Mouse (Mus musculus): ENCODE results near the gene Sparcl1. TPM values are rescaled to one million over a fixed set of nuclear protein-coding genes. Genes with fewer than 3 reads are reported as not detected.

The Sparcl1 gene
- total RNA-seq (2021), result 10 to 100 TPM; 35.4 to 50.2 TPM
- long read RNA-seq, experiment 1, transcript Sparcl1-201 (11 exons, 2,759 nt), result major isoform, 58 of 61 reads
- long read RNA-seq, experiment 1, partial matches to known transcripts, result 0 of 61 reads
- long read RNA-seq, experiment 1, other reads (novel, unspliced or antisense), result 3 of 61 reads
- long read RNA-seq, experiment 2, transcript Sparcl1-201 (11 exons, 2,759 nt), result major isoform, 71 of 85 reads
- long read RNA-seq, experiment 2, partial matches to known transcripts, result 9 of 85 reads
- long read RNA-seq, experiment 2, other reads (novel, unspliced or antisense), result 5 of 85 reads

DNA sequence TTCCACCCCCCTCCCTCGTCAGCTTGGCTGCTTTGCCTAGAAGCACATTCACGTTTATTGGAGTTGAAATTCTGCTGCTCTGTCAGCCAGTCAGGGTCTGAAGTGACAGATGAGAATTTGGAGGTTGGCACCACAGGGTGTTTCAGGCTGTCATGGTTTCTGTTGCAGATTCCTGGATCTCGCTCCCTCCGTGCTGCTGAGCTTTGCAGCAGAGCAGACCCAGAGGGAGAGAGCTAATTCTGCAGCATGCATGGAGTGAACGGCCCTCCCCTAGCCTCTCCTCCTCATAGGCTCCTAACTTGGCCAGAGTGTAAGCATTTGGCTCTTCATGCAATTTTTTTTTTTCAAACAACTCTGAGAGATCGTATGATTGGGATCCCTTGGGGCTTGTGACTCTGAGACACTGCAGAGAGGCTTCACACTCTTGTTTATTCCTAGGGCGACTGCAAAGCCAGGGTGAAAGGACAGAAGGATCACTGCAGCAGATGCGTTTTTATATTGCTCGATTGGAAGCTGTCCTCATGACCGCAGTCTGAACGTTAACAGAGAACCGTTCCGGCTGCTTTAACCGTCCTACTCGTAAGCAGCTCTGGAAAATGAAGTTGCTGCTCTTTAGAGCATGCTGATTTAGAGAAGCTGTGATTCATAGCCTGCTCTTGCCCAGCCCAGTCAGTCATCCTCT, at the start of gene Sparcl1:
Gene Sparcl1, minus strand, starts transcription at position 243 of the 682 bp plus-strand sequence.
- DNase-seq (ENCODE audit: low spot score in 2 of 2), result no peak

DNA sequence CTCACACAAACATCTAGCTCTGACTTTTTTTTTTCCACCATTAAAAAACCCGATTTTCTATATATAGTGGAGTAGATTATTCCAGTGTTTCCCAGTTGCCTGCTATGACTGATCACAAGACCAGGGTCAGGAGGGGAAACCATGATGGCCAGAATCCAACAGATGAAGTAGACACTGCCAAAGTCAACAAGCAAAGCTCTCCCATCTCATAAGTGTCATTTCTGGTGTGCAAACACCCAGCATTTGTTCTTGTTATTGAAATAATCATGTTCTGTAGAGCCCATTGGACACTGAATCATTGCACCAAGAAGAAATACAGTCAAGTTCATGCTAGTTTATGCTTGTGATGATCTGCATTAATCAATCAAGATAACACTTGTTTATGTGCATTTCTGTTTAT, 47.9 kb upstream of the Sparcl1 start:
- no peak for DNase-seq (ENCODE audit: low spot score in 2 of 2)

DNA sequence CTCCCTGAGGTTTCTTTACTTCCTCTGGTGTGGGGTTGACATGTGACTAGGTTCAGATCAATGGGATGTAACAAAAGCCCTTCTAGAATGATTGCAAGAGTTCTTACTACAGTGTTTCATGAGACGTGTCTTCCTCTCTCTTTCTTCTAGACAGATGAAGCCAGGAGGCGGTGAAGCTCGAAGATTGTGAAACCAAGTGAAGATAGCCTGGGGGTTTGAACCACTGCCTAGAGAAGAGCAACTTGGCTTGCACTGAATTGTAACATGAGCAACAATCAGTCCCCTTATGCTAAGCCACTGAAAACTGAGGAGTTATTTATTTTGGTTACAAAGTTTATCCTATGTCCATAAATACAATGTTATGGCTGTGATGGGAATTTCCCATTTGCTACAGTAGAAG, 47.0 kb upstream of the Sparcl1 start:
- DNase-seq (ENCODE audit: low spot score in 2 of 2), result no peak

DNA sequence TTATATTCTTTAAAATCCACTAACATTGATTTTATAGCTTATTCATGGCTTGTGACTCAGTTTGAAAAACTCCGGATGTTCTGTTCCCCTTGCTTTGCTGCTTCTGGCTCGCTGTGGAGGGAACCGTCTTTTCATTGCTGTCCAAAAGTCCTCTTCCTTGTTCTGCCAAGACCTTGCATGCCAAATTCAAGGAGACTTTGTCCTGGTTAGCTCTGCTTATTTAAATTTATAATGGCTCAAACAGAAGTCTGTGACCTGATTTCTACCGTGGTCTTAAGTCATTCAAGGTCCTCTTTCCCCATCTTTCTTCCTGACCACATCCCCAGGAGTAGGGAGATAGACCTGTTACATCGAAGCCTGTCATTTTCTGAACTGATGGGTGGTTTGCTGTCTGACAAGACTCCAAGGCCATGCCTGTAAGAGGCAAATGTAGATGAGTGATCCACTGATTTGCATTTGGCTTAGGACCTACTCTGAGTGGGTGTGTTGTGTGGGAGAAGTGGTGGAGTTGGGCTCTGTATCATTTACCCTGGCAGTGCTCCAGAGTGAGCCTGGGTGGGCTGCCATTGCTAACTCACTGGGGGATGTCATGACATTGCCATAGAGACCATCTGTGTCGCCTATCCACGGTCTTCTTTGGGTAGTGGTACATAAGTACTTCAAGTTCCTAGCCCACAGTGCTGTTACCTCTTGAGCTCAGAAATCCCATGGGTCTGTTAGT, 45.0 kb upstream of the Sparcl1 start:
- DNase-seq (ENCODE audit: low spot score in 2 of 2), result peak in 1 of 2 experiments; percentile 27

DNA sequence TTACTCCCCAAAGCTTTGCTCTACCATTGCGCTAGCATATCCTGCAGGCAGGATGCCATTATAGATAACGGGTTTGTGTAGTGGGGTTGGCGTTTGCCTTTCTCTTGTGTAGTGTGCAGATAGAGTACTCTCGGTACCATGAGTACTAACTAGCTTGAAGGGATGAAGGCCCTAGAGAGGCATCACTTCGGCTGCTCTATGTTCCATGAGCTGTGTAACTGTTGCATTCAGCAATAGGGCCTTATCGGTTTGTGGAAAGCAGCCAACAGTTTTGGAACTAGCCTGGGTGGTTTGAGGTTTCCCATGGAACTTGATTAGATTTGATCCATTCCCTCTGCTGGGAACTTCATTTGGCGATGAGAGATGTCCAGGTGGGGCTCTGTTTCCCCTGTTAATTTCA, 44.2 kb upstream of the Sparcl1 start:
- DNase-seq (ENCODE audit: low spot score in 2 of 2), result no peak

DNA sequence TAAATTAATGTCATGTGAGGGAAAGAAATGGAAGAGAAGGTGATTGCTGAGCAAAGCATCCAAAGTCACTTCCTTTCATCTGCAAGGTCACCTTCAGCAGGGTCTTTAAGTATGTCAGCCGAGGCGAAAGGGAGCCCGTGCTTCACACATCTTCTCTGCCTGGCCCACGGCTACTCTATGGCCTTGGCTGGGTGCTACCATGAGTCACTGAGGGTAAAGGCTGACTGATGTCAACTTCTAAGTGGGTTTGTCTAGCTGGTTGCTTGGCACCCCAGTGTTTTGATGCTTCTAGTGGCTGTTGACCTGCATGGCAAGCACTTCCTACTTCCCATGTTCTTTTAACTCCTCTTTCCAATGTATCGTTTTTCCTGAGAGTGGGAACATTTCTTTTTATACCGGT, 36.7 kb upstream of the Sparcl1 start:
- DNase-seq (ENCODE audit: low spot score in 2 of 2), result peak in 1 of 2 experiments; percentile 19

DNA sequence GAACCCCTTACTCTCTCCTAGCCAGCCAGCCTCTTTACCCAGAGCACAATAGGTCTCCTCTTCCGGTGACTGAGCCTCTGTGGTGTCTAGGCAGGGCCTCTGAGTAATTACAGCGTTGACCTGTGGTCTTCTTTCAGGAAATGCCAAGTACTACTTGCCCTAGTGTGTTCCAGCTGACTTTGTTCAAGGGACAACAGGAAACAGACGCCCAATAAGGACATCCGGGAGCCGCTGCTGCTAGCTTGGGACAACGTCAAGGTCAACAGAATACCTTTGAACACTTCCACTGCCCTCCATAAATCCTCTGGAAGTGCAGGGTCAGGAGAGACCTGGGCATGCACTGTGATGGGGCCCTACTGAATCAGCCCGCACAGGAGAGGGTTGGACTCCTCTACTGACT, 35.8 kb upstream of the Sparcl1 start:
- DNase-seq (ENCODE audit: low spot score in 2 of 2), result peak; percentile 15 to 26

DNA sequence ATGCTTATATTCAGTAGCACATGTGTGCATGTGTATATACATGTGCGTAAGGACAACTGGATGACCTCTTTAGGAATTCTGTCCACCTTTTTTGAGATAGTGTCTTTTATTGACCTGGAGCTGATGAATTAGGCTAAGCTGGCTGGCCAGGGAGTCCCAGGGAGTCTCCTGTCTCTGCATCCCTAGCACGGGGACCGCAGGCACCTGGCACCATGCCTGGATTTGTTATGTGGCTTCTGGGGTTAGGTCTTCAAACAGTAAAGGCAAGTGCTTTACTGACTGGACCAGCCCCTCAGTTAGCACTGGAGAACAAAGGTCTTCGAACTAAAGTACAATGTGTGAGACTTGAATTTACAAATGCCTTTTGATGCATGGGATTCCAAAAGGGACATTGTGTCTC, 30.5 kb upstream of the Sparcl1 start:
- DNase-seq (ENCODE audit: low spot score in 2 of 2), result no peak

DNA sequence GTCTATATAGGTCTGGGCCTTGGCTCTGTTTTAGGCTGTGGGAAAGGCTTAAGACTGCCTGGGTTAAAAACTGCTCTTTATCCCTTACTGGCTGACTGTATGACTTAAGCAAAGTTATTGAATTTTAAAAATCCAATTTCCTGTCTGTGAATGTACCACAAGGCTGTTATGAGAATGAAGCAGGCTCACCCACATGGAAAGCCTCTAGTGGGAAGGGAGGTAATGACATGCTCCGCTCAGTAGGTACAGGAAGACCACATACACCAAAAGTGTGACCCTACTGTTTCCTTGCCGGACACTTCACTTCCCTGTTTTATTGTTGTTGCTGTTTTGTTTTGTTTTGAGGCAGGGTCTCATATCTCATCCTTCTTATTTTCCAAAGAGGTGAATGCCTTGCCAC, 27.5 kb upstream of the Sparcl1 start:
- DNase-seq (ENCODE audit: low spot score in 2 of 2), result no peak

DNA sequence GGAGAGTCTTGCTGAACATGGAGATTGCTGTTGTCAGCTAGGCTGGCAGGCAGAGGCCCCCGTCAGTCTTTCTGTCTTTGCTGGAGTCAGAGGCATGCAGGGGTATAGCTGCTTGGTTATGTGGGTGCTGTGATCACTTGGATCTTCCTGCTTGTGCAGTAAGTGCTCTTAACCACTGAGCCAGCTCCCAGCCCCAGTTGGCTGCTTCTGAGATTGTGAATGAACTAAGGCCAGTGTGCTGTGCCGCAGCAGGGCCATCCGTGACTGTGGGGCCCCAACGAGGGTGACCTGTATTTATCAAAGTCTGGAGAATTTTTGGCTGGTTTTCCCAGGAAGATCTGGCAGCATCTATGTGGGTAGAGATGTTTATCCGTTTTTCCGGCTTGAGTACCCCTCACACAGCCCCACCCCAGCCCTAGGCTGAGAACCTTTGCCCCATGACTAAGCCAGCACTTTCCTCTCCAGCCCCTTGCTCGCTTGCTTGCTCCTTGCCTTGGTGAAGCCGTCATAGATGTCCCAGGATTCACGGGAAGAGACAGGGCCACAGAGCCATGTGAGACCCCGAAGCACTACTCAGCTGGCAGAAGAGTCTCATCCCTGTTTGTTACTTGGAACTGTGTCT, 24.5 kb upstream of the Sparcl1 start:
- no peak for DNase-seq (ENCODE audit: low spot score in 2 of 2)

DNA sequence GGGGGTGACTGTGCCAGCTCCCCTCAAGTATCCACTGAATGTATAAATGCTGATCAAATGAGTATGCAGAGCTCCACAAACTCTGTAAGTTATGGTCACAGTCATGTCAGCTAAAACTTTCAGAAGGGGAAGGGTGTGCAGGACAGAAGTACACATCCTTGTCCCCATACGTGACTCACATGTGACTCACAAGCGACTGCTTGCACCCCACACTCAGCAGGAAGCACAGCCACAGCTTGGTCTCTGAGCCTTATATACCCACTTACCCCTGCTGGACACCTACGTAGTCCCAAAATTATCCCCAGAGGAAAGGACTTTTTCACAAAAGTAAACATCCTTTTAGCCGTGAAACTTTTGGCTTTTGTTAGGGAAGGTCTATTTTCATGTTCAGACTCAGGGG, 20.2 kb upstream of the Sparcl1 start:
- no peak for DNase-seq (ENCODE audit: low spot score in 2 of 2)

DNA sequence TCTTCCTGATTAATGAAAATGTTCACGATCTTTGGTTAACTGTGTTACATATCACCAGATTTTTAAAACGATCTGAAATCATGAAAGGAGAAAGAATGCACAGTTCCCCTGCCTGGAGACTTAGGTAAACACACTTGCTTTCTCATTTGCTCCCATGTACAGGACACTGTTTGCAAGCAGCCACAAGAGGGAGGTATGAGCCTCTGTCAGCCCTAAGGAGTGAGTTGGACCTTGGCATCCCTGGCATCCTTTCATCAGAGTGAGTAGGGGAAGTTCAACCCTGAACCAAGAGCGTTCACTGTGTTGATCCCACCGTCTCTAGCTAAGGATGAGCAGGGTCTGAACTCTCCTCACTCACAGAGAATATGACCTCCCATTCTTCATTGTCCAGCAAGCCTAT, 18.0 kb upstream of the Sparcl1 start:
- no peak for DNase-seq (ENCODE audit: low spot score in 2 of 2)

DNA sequence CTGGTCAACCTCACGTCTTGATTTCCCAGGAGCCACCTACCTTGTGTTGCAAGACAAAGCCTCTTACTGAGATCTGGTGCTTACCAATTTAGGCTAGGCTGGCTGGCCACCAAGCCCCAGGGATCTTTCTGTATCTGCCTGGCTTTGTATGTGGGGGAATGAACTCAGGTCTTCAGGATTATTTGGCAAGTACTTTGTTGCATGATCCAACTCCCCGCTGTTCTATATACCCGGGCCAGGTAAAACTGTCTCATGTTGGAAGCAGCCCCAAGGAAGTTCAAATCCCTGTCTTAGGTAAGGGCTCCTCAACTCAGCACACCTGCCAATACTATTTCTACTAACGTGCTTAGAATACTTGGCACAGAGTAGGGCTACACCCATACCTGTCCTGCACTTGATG, 17.4 kb upstream of the Sparcl1 start:
- DNase-seq (ENCODE audit: low spot score in 2 of 2), result no peak

DNA sequence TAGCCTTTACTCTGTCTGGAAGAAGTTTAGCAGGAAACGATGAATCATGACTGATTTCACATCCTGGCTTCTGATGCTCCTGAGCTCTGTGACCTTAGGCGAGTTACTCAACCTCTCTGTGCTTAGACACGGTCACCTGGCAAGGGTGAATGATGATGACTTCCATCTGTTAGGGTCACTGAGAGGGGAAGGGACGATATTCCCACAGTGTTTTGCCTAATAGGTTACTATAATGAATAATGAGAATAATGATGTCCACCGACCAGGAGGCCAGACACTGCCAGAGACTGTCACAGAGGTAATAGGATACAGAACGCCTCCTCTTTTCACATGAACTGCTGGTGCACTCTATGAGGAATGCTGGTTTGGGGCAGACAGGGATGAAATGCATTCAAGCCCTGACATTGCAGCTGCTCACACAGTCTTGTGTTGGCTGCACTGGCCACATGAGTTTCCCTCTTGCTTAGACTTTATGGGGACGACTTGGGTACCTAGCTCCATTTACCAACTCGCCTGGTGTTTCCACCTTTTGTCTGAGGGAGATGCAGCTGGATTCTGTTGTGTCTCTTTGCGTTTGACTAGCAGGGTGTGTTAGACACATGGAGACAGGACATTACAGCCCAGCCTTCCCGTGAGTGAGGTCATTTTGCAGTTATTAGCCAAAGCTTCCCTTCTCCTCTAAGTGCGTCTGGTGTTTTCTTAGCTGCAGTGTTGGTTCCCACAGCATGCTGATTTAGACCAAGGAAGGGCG, 14.9 kb upstream of the Sparcl1 start:
- DNase-seq (ENCODE audit: low spot score in 2 of 2), result no peak

DNA sequence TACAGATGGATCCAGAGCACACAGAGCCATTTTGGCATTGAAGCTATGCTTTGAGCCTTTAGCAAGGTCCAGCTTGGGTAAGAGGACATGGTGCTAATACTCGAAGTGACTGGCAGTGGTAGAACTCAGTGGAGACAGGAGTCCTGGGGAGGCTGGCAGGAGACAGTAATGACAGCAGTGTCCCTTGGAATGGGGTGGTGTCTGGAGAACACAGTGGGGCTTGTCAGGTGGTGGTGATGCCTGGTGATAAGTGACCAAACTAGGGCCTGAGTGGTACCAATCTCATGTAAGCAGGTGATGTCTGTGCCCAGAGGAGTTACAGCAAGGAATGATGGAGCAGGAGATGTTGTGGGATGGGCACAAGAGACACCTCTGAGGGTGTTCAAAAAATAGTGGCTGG, 13.8 kb upstream of the Sparcl1 start:
- no peak for DNase-seq (ENCODE audit: low spot score in 2 of 2)

DNA sequence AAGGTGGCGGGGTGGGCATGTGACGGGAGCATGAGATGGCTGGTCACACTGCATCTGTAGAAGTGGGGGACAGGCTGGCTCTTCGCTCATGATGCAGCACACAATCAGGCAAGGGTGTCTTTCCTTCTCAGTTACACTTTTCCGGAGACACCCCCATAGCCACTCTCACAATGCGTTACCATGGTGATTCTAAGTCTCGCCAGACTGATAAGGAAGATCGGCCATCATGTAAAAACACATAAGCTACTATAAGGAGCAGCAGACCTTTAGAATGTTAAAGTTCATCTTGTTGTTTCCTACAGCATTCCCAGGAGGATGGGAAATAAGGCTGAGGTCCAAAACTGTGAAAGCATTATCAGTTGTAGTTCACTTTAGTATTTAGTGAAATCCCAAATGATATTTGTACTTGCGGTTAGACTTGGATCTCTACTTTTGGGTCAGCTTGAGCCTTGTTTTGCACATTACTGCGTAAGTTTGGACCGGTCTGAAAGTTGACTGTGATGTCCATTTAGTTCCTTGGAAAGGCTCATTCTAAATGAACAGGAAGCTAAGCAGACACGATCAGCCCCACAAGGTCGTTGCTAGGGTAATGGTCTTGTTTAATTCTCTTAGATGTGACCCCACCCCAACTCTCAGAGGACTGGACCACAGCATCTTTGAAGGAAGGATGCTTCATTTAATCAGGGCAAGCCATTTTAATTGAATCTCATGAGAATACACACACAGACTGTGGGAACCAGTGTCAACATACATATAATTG, 13.2 kb upstream of the Sparcl1 start:
- no peak for DNase-seq (ENCODE audit: low spot score in 2 of 2)

DNA sequence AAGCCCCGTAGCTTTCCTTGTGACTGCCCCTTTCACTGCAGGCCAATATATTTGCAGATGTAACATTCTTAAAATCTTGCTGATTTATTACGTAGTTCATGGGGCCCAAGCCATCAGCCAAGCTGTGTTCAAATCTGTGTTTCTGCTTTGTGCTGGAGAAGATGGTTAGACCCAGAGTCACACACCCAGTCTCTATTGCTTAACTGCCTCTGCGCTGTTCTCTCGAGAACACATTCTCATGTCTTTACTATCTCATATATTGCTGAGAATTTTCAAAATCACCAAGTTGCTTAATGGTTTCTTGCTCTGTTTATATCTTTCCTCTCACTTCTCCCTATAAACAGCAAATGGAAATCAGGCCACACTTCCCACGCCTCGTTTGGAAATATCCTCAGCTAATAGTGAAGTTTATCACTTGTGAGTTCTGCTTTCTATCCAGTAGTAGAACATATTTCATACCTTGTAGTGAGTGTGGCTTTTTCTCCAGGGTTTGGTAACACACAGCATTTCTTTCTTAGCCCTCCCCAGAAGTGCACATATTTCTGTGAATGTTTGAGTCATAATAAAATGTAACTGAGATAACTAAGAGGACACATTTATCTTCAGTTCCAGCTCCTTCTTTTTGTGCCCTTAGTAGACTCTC, 10.6 kb upstream of the Sparcl1 start:
- DNase-seq (ENCODE audit: low spot score in 2 of 2), result no peak

DNA sequence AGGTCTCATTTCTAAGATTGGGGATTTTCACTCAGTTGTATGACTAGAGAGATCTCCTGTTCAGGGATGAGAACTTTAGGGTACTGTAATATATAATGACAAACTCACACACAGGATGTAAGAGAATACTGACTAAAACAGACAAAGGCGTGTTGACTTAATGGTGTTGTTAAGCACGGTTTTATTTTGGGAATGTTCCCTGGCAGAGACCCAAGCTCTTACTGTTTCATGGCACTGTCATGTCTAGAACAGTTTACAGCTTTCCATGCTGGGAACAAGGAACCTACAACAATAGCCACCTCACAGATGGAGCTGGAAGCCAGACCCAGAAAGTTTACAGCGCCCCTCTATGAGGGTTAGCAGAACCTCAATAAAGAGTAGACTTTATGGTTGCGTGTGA, 2.4 kb upstream of the Sparcl1 start:
- DNase-seq (ENCODE audit: low spot score in 2 of 2), result no peak

DNA sequence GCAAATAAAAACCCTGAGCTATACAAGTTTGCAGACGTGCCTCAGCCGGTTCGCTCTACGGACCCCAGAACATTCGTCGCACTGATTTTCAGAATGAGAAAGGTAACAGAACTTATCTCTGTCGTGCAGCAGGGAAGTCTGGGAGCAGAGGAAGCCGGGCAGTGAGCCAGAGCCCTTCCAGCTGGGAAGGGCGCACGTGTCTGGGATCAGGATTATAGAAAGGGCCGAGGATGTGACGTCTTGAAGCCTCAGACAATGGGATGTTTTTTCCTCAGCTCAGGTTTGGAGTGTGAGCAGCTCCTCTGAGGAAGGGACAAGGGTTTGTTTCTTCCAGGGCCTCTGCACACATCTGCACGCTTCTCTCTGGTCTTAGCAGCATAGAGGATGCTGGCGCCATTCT, 1.6 kb upstream of the Sparcl1 start:
- DNase-seq (ENCODE audit: low spot score in 2 of 2), result peak in 1 of 2 experiments; percentile 41

DNA sequence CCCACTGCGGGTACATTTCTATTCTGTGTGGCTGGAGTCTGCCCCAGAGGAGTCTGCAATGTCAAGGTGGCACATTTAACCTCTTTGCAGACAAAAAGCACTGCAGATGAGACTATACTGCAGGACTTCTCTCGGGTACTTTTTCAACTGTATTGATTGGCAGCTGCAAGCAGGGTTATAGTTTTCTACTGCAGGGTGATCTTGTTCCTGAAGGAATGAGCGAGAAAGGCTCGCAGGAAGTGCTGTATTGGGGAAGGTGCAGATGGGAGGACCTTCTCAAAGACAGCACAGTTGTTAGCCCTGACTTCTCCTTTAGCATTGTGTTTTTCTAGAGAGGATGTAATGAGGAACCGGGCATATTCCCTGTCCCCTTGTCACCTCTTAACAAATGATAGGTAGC, 1.0 kb downstream of the Sparcl1 start:
- no peak for DNase-seq (ENCODE audit: low spot score in 2 of 2)

Measured in adrenal gland, adult 18-20 months (tissue).